Mouse (Mus musculus) left cerebral cortex, adult 2 months (tissue): ENCODE results near the gene Dqx1. TPM values are rescaled to one million over a fixed set of nuclear protein-coding genes. Genes with fewer than 3 reads are reported as not detected.

Source experiments
- DNase-seq, 2 experiments: peaks; one replicate each; pipeline ENCODE4 v3.0.0; 2021 to 2022; ENCODE audit warnings: low spot score in 2 of 2, mixed read lengths in 1 of 2; ENCODE audit errors: extremely low spot score in 1 of 2
- H3K27ac ChIP-seq: fragments of 200-600 bp; 2 replicates; pipeline ENCODE4 v1.8.1; 2022
- H3K4me3 ChIP-seq: fragments of 200-600 bp; 2 replicates; pipeline ENCODE4 v1.8.1; 2022
- CTCF ChIP-seq: fragments of 200-600 bp; IDR thresholded peaks from 2 replicates; pipeline ENCODE4 v1.8.1; 2022; ENCODE audit warnings: antibody characterized with exemption, mild to moderate bottlenecking, moderate library complexity
- intact Hi-C: fragments of 180-260 bp; cut with DNase I; formaldehyde crosslinking; loops from one replicate; pipeline ENCODE4 v1.15.1; 2025
- long read RNA-seq, 2 experiments: library from polyadenylated mRNA; stranded (forward); transcript quantifications; one replicate each; pipeline ENCODE4 v2.0.0; 2021; ENCODE audit warnings: borderline mapping rate in 2 of 2
- total RNA-seq, 2 experiments: library from RNA; stranded (reverse); gene quantifications; 2 replicates each; pipeline ENCODE4 v1.2.3; 2021

The Dqx1 gene
- total RNA-seq: under 1 TPM; 0.61 to 0.68 TPM
- long read RNA-seq, experiment 1, partial matches to known transcripts: 2 of 2 reads
- long read RNA-seq, experiment 1, other reads (novel, unspliced or antisense): 0 of 2 reads
- long read RNA-seq, experiment 2, partial matches to known transcripts: 1 of 1 reads
- long read RNA-seq, experiment 2, other reads (novel, unspliced or antisense): 0 of 1 reads

DNA sequence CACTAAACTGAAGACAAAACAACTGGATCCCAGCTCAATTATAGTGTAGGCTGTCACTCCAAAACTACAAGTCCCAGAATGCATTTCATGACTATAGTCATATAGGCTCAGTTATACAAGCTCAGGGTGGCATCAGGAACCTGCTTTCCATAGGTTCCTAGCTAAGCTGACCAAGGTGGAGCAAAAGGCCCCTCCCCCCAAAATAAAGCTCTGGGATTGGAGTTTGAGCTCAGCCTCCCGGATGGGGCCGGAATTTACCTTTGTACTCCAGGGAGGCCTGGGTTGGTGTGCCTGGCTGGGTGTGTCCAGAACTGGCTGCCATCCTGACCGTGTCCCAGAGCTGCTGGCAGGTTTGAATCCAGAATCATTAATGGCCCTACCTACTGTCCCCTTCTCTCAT, at the start of gene Dqx1:
Gene Dqx1 (plus strand): TSS at position 55 of the 400 bp plus-strand sequence.
- intact Hi-C loops: no loop called here
- TF ChIP-seq CTCF: no peak
- no peak within 1 kb of the TSS for H3K4me3 ChIP-seq
- H3K27ac ChIP-seq: no peak within 1 kb of the TSS
- DNase-seq: no peak

DNA sequence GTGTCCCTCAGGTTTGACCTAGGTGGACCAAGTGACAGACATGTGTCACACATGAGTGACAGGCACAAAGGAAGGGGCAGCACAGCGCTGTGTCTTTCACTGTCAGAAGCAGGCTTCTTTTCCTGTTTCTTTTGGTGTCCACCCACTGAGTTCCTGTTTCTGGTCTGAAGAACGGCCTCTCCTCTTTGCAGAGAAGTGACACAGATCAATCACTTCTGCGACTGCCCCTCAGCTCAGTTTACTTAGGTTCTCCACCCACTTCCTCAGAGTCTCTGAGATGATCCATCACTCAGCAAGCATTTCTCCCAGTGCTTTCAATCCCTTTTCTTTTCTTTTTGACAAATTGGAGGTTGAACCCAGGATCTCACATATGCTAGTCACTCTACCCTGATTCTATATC, 49.0 kb upstream of the Dqx1 start:
- intact Hi-C loops: no loop called here
- DNase-seq: no peak

DNA sequence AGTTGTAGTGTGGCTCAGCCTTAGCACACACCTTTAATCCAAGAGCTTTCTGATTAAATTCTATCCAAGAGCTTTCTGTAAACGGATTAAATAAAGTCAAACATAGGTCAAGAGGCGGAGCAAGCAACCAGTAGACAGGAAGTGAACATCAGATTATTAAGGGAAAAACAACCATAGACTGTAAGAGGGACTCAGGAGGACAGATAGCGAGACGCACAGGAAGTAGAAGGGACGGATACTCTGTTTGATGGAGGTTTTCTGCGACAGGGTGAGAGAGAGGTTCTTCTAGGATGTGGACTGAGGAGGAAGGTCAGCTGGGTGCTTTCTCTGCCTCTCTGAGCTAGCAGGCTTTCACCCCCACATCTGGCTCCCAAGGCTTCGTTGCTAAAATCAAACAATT, 47.6 kb upstream of the Dqx1 start:
- intact Hi-C loops: no loop called here
- TF ChIP-seq CTCF: no peak
- Histone ChIP-seq H3K27ac (no peak overlapping the region), H3K4me3 (no peak overlapping the region)
- DNase-seq: no peak

More for the DNA sequence above, 49.0 kb upstream of the Dqx1 start:
- TF ChIP-seq CTCF: no peak
- Histone ChIP-seq H3K27ac (no peak overlapping the region), H3K4me3 (no peak overlapping the region)

DNA sequence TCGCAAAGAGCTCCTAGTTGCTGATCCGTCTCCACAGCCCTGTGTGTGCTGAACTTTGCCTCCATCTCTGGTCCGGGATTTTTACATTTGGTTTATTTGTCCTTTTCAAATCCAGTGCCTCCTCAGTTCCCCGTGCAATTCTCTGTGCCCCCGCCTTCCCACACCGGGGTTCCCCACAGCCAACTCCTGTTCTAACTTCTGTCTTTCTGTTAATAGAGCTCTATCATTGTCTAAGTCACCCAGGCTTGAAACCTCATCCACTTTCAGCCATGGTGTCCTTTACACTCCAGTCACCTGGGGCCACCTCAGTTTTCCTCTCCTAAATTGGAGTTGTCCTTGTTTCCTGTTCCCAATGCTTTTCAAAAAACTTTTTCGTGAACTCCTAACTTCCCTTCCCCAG, 46.4 kb upstream of the Dqx1 start:
- H3K27ac ChIP-seq: no peak overlapping the region
- no peak overlapping the region for H3K4me3 ChIP-seq
- intact Hi-C loops: no loop called here
- no peak for TF ChIP-seq CTCF
- no peak for DNase-seq

DNA sequence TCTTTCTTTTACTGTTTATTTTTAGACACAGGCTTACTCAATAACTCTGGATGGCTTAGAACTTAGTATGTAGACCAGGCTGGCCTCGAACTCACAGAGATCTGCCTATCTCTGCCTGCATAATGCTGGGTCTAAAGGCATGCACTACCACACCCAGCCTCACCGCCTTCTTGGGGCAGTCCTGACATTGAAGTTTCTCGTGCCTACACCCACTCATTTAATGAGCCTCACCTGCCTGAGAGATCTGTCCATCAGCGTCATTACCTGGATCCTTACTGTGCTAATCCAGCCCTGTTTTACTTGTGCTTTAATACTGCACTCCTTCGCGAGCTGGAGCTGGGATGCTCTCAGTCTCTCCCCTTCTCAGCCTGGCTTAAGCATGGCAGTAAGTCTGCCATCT, 45.9 kb upstream of the Dqx1 start:
- Histone ChIP-seq H3K27ac (no peak overlapping the region), H3K4me3 (no peak overlapping the region)
- TF ChIP-seq CTCF: no peak
- intact Hi-C loops: no loop called here
- no peak for DNase-seq

DNA sequence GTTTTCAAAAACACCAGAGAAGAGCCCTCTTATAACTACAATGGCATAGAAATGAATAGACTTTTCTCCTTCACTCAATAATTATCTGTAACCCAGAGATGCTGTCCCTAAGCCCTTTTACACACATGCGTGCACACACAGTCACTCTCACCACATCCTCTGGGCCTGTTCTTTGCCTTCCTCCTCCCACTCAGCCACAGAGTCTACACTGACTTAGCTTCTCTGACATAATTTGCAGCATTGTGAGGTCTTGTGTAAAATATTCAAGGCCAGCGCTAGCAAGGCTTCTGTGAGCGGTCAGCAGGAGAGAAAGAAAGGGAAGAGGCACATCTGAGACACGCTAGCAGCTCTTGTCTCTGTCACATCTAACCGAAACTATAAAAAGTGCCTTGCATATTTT, 44.2 kb upstream of the Dqx1 start:
- TF ChIP-seq CTCF: no peak
- H3K4me3 ChIP-seq: no peak overlapping the region
- intact Hi-C loops: no loop called here

DNA sequence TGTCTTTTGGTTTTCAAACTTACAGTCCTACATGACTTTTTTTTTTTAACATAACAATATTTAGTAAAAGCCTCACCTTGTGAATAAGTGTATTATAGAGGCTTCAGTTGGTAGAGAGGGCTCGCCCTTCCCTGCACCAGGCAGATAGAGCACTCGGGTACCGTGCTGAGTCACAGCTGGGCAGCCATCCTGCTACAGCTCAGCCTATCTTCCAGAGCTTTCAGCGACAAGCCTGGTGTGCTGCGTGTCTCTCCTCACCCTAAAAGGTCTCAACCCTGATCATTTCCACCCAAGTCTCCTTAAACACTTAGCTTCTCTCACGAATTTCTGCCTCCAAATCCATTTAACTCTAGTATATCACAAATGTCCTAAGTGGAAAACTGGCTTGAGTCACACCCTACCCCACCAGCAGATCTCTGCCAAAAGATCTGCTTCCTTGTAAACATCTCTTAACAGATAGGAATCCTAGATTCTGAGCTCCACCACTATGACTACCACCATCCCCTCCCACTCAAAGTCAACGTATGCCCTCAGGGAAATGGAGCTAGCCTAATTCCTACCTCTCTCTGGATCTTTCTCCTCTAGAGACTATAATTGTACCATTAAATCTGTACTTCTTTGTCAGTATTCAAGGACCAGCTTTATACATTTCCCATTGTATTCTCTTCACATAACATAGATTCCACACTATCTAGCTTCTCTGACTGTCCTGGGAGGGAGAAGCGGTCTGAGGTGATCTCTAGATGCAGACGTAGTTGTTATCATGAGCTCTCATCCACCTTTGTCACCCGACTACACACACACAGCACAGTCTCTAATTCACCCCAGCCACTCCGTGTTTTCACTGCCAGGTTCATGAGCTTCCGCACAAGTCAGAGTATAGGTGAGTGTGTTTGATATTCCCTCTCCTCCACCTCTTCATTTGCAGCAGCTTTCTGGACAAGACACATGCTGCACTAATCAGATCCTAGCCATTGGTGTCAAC, 42.9 kb upstream of the Dqx1 start:
- intact Hi-C loops: no loop called here
- DNase-seq: no peak
- H3K27ac ChIP-seq: no peak overlapping the region
- no peak overlapping the region for H3K4me3 ChIP-seq
- TF ChIP-seq CTCF: no peak

More for the DNA sequence above, 44.2 kb upstream of the Dqx1 start:
- DNase-seq: no peak
- H3K27ac ChIP-seq: no peak overlapping the region

DNA sequence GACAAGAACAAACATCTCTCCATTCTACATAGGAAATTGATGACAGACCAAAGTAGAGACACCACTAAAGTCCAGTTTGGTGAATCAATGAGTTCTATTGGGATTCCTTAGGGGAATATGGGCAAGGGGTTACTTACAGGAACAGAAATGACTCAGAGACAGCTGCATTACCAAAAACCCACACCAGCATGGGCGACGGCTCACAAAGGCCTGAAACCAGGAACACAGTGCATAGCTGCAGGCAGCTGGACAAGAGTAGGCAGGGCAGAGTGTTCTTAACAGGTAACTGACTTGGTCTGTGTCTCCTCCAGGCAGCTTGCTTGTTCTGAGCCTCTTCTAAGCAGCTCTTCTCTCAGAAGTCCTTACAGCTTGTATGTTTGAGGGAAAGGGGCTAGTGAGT, 41.9 kb upstream of the Dqx1 start:
- TF ChIP-seq CTCF: no peak
- Histone ChIP-seq H3K4me3 (no peak overlapping the region), H3K27ac (no peak overlapping the region)
- no peak for DNase-seq
- intact Hi-C loops: no loop called here

DNA sequence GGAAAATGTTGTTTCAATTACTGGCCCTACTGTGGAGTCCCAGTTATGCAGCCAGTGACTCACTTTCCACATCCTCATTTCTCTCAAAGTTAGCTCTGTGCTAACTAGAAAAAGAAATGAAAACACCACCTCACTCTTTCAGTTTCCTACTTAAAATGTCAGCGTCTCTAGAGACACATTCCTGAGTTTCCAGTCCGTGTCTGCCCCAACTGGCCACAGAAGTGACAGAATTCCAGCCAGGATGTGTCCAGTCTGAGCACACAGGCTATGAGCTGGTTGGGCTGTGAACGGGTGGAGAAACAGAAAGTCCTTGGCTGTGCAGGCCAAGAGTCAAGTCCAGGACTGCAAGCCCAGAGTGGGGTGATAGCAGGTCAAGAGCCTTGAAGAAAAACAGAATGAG, 40.5 kb upstream of the Dqx1 start:
- H3K27ac ChIP-seq: no peak overlapping the region
- H3K4me3 ChIP-seq: no peak overlapping the region
- intact Hi-C loops: no loop called here
- DNase-seq: no peak
- TF ChIP-seq CTCF: no peak

DNA sequence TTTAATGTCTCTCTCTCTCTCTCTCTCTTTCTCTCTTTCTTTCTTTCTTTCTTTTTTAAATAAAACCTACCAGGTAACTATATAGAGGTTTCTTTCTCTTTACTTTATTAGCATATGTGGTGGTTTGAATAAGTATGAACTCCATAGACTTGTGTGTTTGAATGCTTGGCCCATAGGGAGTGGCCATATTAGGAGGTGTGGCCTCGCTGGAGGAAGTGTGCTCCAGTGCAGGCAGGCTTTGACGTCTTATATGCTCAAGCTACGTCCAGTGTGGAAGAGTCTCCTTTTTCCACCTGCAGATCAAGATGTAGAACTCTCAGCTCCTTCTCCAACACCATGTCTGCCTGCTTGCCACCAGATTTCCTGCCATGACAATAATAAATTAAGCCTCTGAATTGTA, 38.6 kb upstream of the Dqx1 start:
- no peak overlapping the region for H3K27ac ChIP-seq
- intact Hi-C loops: no loop called here
- no peak overlapping the region for H3K4me3 ChIP-seq
- TF ChIP-seq CTCF: no peak
- DNase-seq: no peak

DNA sequence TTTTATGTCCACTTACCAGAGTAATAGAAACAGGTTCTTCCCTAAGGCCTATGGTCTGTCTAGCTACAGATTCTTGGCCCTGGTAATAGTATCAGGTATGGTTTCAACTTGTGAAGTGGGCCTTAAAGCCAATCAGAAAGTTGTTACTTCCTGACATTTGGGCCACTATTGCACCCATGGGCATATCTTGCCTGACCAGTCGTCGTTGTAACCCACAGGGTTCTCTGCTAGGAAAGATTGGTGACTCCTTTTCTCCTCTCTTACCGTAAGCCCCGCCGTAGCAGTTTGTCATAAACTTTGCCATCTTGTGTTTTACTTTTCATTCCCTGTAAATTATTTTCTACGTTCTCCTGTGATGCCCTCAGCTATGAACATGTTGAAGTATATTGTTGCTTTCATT, 37.5 kb upstream of the Dqx1 start:
- no peak for TF ChIP-seq CTCF
- intact Hi-C loops: no loop called here
- Histone ChIP-seq H3K4me3 (no peak overlapping the region), H3K27ac (no peak overlapping the region)
- no peak for DNase-seq

DNA sequence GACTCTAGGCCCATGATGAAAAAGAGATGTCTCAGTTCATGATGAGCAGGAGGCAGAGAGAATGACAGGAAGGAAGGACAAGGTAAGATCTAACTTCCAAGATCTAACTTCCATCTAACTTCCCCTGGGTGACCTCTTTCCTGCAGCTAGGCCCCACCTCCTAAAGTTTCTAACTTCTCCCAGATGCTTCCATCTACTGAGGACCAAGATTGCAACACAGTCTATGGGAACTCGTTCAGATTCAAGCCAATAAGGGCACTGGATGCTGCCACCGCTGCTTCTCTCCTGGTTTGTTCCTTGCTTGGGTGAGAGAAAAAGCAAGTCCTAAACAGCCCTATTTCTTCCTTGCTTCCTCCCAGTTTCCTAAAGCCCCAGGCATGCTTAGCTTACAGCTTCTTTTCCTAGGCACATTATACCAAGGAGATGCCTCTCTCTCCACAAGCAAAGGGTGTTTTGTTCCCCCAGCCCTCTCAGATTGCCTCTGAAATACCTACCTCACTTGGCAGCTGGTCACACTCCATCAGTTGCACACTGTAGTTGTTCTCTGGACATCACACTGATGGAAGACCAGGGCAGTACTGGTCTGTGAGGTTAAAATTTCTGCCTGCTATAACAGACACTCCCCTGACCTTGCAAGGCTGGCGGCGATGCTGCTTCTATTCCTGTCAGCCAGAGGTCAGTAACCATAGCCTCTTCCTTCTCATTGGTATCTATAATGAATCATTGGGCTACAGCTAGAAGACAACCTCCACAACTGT, 36.6 kb upstream of the Dqx1 start:
- TF ChIP-seq CTCF: no peak
- intact Hi-C loops: no loop called here
- DNase-seq: no peak
- Histone ChIP-seq H3K4me3 (no peak overlapping the region), H3K27ac (no peak overlapping the region)
